Mouse (Mus musculus): ENCODE data around the gene Pkig.

Pkig gene

GRCm38 (mm10) chr2:163758146-163758545 lies 100.0 kb downstream of the Pkig start:
- no peak for DNase-seq (ENCODE audit: low spot score)

- DNase-seq (ENCODE audit: low spot score) = no peak
These were observed 102.4 kb downstream of the Pkig start for GRCm38 (mm10) chr2:163760589-163760988.

- DNase-seq (ENCODE audit: low spot score) = no peak
These were observed 103.2 kb downstream of the Pkig start for GRCm38 (mm10) chr2:163761402-163761801.

GRCm38 (mm10) chr2:163766261-163766660 lies 108.1 kb downstream of the Pkig start:
- no peak for DNase-seq (ENCODE audit: low spot score)

- no peak for DNase-seq (ENCODE audit: low spot score)
These were observed 108.7 kb downstream of the Pkig start for GRCm38 (mm10) chr2:163766890-163767289.

- no peak for DNase-seq (ENCODE audit: low spot score)
These were observed 112.5 kb downstream of the Pkig start for GRCm38 (mm10) chr2:163770731-163771130.
